Mouse (Mus musculus) urinary bladder, postnatal 25 days (tissue): ENCODE results near the gene Dclk2.

ENCODE experiments used
- DNase-seq: peaks from one replicate; pipeline ENCODE4 v3.0.0; 2022; ENCODE audit warnings: low spot score

The Dclk2 gene

DNA sequence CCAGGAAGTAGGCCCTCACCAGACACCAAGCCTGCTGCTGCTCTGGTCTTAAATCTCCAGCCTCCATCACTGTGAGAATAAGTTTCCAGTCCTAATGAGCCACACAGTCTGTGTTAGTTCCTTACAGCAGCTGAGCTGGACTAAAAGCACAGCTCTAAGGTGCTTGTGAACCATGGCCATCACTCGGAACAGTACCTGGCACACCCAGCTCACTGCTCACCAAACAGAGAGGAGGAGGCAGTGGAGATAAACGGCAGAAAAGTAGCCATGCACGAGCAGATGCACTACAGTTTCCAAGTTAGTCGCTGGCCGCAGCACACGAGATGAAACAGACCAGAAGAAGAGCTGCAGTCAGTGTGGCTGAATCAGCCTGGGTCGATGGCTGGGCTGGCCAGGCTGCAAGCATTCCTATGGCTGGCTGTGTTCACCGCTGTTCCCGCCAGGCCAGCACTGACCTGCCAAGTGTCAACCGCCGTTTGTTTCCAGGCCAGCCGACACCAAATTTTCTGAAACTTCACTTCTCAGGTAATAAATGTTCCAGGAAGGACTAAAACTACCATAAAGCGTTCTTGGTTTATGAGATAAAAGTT lies 122.7 kb downstream of the Dclk2 start:
- no peak for DNase-seq

DNA sequence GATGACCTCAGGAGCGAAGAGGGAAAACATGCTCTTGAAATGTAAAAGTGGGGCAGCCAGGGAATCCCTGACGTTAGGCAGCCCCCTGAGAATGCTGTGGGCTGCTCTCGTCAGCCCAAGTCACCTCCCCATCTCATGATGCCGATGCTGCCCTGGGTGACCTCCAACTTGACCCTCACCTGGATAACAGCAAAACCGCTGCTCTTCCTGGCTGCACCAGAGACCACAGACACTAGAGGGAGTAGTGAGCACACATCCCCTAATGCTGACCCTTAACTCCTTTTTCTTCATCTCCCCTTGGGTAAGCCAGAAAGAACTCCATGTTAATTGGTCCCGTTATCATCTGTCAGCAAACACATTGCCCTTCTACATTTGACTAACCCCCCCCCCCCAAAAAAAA lies 123.9 kb downstream of the Dclk2 start:
- DNase-seq: no peak

DNA sequence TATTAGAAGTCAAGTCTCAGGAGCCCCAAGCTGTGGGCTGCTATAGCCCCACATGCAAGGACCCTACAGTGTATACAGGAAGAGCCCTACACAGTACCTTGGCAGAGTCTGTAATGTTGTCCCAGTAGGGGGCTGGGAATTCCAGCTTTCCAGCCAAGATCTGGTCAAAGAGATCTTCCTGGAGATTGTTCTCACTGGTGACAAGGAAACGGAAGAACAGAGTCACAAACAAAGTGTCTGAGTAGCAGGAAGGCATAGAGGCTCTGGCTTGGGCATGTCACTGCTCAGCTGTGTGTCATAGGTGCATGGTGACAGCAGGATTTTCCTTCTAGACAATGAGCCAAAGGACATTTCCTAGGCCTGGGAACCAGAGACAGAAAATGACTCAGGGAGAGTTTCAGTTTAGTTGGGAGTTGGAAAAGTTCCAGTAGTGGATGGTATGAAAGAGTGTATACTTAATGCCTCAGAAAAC lies 126.9 kb downstream of the Dclk2 start:
- no peak for DNase-seq

DNA sequence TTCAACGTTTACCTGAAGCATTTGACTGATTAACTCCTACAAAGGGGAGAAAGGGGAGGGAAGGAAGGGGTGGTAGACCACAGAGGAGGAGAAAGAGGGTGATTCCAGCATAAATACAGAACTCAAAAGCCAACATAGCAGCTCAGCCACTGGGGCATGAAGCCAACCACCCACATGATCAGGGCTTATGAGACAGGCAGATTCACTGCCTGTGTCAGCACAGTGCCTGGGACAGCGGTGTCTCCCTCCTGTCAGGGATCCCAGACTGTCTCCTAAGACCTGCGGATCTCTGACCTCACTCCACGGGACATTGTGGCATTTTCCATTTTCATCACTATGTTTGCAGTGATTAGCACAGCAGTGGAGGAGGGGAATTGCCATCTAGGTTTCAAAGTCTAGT lies 127.4 kb downstream of the Dclk2 start:
- no peak for DNase-seq

DNA sequence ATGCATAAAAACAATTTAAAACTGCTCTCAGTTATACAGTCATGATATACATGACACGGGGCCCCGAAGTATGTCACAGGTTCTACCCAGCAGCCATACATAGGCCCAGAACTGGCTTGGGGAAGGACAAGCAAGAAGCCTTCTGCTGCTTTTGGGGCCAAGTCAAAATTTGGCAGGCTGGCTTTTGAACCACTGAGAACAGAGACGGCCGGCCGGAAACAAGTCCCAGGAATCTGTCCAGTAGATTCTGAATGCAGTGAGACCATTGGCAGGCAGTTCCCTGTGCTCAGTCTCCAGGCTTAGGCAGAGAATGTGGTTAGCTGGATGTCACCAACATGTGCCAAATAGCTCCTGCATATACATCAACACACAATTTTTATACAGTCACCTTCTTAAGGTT lies 130.9 kb downstream of the Dclk2 start:
- DNase-seq: no peak

DNA sequence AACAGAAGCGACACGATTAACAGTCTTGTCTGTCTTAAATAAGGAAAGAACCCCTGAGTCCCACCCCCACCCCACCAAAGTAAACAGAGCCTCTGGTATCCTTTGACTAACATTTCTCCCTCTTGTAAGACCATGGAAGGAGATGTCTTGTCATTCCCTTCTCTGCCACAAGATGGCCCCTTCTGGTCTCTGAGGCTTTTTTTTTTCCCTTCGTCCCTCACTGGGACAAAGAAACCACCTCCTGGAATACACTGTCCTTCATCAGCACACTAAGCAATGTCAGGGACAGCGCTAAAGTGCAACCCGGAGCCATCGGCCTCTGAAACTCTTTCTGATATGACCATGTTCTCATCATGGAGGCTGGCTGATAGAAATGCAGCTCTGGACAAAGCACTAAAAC lies 131.9 kb downstream of the Dclk2 start:
- peak; percentile 32 for DNase-seq

DNA sequence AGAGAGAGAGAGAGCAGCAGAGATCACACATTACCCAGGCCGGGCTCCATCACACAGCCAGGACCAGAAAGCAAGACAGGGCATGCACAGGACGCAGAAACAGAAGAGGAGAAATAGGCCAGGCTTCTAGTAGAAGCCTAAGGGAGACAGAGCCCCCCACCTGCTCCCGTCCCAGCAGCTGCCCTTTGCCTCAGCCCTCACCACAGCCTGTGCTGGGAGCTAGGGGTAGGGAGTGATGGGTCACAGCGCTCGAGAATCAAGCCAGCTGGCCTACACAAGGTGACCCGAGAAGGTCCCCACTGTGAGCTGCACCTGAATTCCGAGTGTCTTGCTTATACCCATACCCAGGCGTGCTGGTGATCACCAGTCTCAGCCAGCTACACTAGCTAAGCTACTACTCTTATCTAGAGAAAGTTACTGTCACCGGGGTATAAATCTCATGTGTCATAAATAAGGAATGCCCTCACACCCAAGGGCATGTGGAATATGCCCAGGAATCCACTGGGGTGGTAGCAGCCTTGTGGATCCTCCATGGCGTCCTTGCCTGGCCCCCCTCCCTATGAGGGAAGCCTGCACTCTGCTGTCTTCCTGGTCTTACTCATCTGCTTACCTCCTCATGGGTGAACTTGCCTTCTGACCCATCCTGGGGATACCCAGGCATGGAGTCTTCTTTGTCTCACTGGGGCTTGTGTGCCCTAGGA lies 133.1 kb downstream of the Dclk2 start:
- DNase-seq: no peak

DNA sequence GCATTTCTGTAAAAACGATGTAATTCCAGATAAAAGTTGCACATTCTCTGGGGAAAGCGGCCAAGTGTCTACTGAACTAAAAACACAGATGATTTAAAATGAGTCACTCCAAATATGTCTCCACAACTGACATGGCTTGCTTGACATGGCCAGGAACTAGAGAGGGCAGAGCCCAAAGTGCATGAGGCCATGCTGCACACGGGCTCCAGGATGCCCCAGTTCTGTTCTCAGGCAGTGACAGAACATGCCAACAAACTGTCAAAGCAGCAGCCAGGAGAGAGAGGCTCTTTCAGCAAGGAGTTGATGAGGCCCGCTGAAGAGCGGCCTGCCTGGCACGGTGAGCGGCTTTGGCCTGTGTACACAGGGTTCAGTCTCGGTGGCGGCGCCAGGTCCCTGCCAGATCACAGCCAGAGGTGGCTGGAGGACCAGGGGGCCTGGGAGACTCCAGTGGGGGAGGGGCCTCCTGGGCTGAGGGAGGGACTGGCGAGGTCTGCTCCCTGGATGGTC lies 133.8 kb downstream of the Dclk2 start:
- no peak for DNase-seq

DNA sequence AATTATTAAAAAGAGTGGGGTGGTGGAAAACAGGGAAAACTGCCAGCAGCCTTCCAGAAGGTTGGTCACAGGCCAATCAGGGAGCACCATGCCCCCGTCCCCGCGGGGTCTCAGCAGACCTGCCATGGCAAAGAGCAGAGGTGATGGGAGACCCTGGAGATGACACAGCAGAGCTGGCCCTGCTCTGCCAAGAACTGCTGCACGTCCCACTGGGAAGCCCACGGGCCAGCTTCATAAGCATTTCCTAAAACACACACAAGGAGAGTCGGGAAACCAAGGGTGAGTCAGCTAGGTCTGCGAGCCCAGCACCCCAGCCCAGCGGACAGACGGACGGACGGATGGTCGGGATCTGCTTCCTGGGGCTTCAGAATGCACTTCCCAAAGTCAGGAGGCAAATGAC lies 134.4 kb downstream of the Dclk2 start:
- no peak for DNase-seq

DNA sequence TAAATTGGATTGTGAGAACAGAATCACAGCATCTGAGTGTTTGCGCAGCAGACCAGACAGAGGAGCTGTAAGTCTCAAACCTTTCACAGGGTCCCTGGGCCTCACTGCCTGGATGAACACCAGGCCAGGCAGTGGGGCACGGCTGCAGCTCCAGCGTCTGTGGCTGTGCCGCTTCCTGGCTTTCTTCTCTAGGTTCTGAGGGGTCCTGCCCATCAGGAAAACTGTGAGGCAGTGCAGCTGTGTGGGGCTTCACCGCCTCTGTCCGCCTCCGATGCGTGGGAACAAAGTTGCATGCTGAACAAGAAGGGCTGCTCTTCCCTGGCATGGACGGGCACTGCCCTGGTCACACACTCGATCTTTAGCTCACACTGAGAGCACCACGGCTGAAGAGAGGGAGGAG lies 135.7 kb downstream of the Dclk2 start:
- no peak for DNase-seq

DNA sequence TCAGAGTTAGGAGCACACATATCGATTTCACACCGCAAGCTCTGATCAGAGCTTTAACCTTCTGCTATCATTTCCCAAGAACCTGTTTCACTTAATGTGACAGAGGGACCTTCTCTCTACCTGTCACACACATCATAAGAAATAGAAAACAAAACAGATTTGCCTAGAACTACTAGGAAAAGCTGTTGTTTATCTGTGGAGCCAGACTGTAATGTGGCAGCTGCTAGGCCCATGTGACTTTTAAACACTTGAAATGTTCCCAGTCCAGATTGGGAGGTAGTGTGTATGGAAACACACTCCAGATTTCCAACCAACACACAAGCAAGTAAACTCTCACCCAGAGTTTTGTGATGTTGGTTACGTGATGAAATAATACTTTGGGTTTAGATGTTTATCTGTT lies 136.6 kb downstream of the Dclk2 start:
- no peak for DNase-seq

DNA sequence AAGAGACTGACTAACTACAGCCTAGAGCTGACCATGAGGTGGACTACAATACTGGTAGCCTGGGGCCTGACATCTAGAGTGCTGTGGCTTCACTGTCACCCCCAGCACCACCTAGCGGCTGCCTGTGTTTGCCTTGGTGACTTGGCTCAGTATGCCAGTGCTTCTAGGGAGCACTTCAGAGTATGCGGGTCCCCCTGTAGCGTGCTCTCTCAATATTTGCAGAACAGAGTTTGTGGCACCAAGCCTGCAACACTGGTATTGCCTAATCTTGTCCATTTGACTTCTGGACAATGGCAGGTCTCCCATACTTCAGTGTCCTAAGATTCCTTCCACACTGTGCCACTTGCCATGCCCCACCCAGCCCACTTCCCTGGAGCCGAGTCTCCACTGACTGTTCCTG lies 140.9 kb downstream of the Dclk2 start:
- no peak for DNase-seq

DNA sequence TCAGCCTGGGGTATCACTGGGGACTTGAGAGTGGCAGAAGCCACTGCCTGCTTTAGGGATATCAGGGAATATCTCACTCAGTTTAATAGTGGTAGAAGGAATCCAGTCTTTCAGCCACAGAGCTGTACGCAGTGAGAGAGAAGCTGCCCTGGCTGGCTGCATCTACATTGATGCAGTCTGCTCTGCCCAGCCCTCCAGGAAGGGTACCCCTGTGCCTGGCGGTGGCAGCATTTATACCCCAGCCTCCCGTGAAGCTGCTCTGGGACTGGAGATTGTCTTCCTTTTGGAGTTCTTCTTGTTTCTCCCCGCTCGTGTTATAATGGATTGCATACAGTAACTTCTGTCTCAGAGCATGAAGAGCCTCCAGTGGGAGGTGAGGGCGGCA lies 145.2 kb downstream of the Dclk2 start:
- no peak for DNase-seq

DNA sequence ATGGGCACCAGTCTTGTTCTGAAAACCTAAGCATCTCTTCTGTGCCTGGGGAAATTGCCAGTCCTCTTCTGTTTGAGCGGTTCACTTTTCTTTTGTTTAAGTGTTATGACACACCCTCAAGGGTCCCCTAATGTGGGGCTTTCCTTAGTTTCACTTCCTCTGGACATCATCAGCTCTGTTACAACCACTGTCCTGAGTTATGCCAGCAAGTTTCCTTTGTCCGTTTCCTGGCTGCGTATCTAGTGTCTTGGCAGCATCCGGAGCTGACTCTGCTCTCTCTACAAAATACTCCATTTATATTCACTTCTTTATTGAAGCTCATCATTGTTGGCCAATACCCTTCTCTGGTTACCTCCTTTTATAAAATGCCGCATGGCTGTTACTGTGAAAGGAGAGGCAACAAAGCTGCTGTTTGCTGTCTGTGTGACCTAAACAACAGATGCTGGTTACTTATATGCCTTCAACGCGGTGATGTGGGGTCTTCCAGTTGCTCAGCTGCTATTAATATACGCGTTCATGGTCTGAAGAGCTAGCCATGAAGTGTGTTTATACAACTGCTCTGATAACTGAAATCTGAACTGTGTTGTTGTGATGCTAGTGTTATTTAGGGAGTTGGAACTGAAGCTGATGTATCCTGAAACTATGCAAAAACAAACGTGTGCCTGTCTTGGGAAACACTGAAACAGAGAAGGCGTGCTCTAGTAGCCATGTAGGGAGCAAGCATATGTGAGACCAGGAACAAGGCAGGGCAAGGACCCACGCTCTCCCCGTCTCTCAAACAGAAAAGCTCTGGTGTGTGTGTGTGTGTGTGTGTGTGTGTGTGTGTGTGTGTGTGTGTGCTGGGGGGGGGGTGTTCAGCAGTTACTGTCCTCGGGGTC lies 145.8 kb downstream of the Dclk2 start:
- no peak for DNase-seq

DNA sequence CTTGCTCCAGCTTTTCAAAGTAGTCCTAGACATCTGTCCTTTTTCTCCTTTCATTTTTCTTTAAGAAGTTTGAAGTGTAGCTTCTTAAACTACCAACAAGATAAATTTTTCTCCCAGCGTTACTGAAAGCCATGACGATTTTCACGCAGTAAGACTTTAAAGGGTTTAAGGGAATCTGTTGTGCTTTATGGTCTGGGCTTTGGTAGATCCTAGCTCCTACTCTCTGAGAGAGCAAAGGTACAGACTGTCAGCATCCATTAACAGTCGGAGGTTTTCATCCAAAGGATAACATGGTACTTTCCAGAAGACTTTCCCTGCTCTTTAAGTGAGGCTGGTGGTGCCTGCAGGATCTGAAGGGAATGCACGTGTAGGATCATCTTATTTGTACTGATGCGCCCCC lies 151.7 kb downstream of the Dclk2 start:
- DNase-seq: no peak

DNA sequence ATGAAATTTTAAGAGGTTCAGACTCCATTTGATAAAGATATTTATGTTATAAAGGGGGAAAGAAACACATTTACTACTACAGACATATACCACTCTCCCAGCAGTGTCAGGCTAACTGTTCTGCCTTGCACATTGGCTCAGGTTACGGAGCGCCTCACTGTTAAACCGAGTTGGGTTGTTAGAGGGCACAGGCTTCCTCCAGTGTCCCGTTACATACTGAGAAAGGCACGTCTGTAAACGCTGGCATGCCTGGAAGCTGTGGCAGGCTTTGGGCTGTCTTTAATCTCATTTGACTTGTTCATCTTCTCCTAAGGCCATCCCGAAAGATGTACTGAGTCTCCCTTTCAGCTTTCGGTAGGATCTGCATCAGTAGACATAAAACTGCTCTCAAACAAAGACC lies 152.1 kb downstream of the Dclk2 start:
- no peak for DNase-seq

DNA sequence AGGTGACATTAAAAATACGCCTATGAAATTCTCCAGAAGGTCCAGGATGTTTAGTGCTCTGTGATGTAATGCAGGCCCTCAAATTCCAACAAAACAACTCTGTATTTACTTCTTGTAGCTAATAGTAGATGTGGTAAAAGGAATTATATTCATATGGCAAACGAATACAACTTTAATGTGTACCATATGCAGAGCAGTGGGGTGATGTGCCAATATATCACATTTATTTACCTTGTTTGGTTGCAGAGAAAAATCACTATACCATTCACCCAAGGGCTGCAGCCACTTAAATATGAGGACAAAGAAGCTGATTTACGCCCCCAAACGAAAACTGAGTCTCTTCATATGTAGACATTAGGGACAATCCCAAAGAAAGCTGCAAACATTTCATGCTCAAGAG lies 158.2 kb downstream of the Dclk2 start:
- DNase-seq: no peak

DNA sequence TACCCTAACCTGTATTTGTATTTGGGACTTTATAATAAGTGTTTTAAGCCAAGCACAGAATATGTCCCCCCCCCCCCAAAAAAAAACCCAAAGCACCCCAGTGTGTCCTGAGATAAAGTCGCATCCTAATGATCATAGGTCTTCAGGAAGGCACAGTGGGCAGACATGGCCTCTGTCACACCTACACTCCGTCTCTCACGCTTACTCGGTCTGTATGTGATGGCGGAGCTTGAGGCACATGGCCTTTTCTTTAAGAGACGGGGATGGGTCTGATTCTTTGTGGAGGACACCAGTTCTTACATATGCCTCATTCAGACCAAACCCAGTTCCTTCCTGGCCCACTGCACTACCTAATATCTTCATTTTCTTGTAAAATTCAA lies 158.6 kb downstream of the Dclk2 start:
- no peak for DNase-seq

DNA sequence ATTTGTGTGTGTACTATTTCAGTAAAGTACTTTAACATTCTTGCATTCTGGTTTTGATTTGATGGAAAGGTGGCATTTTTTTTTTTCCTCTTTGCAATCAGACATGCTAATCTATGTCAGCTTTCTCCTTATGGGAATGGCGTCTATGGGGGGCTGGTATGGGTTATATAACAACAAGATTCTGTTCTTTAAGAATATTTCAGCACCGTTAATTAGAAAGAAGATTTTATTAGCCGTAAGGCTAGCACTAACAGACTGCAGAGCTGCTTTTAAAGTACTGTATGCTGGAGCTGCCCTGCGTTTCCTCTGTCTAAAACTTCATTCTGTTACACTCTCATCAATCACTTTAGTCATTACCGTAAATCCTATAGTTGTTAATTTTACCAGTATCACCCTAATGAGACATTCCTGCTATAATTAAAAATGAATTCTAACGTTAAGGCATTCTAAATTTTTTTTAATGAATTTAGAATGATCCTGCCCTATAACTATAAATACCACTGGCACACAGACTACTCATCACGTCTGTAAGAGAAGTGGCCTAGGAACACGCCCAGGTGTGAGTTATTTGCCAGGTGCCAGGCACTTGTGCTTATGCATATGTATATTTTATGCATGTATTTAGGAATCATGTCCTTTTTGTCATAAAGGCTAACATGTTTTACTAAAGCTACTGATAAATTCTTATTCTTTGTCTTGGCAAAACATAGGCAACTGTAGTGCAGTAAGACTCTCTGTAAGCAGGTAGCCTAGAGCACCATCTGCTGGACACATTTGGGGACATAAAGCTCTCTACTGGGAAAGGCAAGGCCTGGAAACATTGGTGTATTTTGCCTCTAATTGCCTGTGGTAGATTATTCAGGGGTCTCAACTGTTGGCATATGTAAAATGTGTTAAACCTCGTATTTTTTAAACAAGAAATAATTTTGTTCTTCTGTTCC lies 159.3 kb downstream of the Dclk2 start:
- DNase-seq: peak; percentile 25

DNA sequence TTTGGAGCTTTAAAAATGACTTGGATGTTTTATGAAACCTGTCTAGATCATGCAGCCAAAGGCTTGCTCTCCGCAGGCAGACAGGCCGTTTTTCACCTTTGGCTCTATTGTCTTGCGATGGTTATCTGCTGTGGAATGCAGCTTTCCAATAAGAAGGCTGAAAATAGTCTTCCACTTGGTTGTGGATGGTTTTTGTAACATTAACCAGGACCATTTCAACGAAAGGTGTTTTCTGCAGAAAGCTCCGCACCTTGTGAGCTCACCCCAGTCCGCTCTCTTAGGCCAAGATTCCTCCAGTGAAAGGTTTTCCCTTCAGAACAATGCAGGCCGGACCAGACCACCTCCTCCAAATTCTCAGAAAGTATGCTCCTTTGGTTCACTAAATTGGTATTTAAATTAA lies 160.2 kb downstream of the Dclk2 start:
- DNase-seq: no peak

DNA sequence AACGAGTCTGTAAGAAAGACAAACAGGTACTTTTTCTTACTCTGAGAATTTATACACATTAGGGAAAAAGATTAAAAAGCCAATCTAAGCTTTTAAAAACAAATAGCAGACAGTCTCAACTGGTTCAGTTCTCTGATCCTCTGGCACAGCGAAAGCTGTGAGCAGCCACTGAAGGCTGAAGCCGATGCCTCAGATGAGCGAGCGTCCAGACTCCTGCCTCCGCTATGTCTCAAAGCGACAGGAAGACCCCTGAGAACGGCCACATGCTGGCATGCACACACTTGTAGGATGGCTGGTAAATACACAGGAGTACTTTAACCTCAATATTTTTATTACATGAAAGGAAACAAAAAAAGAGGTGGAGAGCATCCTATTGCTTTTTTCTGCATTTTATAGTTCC lies 160.8 kb downstream of the Dclk2 start:
- DNase-seq: no peak

DNA sequence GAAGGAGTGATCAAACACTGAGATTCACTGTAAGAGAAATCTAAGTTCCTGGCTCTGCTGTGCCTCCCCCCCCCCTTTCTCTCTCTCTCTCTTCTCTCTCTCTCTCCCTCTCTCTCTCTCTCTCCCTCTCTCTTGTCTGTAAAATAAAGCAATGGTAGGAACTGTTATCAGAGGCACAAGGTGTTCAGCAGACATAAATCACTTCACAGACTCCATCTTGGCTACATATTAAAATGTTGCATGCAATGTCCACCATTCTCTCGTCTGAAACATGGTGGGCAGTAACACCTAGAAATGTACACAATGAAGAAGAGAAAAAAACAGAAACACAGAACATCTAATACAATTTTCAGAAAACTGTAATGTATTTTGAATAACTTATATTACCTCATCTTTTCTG lies 161.3 kb downstream of the Dclk2 start:
- no peak for DNase-seq
